Mouse (Mus musculus): Measurements from ENCODE around the gene Ddx51.

The Ddx51 gene

GRCm38 (mm10) chr5:110664041-110664440, 10.8 kb downstream of the Ddx51 start:
- DNase-seq (ENCODE audit: low spot score), result no peak

GRCm38 (mm10) chr5:110664750-110665269, 11.6 kb downstream of the Ddx51 start:
- DNase-seq (ENCODE audit: low spot score), result no peak

- no peak for DNase-seq (ENCODE audit: low spot score)
Measured at GRCm38 (mm10) chr5:110665486-110666121, 12.4 kb downstream of the Ddx51 start.

GRCm38 (mm10) chr5:110682041-110682440, 28.8 kb downstream of the Ddx51 start:
- DNase-seq (ENCODE audit: low spot score), result no peak

GRCm38 (mm10) chr5:110698617-110699016, 45.4 kb downstream of the Ddx51 start:
- DNase-seq (ENCODE audit: low spot score), result no peak

- DNase-seq (ENCODE audit: low spot score), result no peak
Measured at GRCm38 (mm10) chr5:110704004-110704403, 50.8 kb downstream of the Ddx51 start.

- DNase-seq (ENCODE audit: low spot score), result no peak
Measured at GRCm38 (mm10) chr5:110709256-110709655, 56.0 kb downstream of the Ddx51 start.

All from ovary, postnatal 10 days (tissue).